Mouse (Mus musculus) embryonic facial prominence, embryonic 12.5 days (tissue): ENCODE data around the gene Rrp9. TPM values are rescaled to one million over a fixed set of nuclear protein-coding genes. Genes with fewer than 3 reads are reported as not detected.

ENCODE experiments used
- ATAC-seq: fragments of 200-750 bp; cut with Nextera tagmentation; 2 replicates; pipeline ENCODE4 v1.8.0; 2017; ENCODE audit not compliant: insufficient number of reproducible peaks, insufficient read depth, low FRiP score, low TSS enrichment
- H3K27ac ChIP-seq: fragments of 300-500 bp; sonication (generic); 2 replicates; pipeline ENCODE4 v1.5.1; 2016; ENCODE audit warnings: mild to moderate bottlenecking
- H3K27me3 ChIP-seq: fragments of 300-500 bp; sonication (generic); 2 replicates; pipeline ENCODE4 v1.6.1; 2016; ENCODE audit warnings: mild to moderate bottlenecking, moderate library complexity
- H3K36me3 ChIP-seq: fragments of 300-500 bp; sonication (generic); 2 replicates; pipeline ENCODE4 v1.6.1; 2016; ENCODE audit warnings: mild to moderate bottlenecking
- H3K4me1 ChIP-seq: fragments of 300-500 bp; sonication (generic); 2 replicates; pipeline ENCODE4 v1.6.1; 2016
- H3K4me2 ChIP-seq: fragments of 300-500 bp; sonication (generic); replicated peaks from 2 replicates; pipeline ENCODE4 v1.6.1; 2016; ENCODE audit warnings: mild to moderate bottlenecking, moderate library complexity
- H3K4me3 ChIP-seq: fragments of 300-500 bp; sonication (generic); 2 replicates; pipeline ENCODE4 v1.5.1; 2016; ENCODE audit warnings: mild to moderate bottlenecking
- H3K9ac ChIP-seq: fragments of 300-500 bp; sonication (generic); 2 replicates; pipeline ENCODE4 v1.6.1; 2016; ENCODE audit warnings: mild to moderate bottlenecking, moderate library complexity
- H3K9me3 ChIP-seq: fragments of 300-500 bp; sonication (generic); 2 replicates; pipeline ENCODE4 v1.6.1; 2016; ENCODE audit warnings: mild to moderate bottlenecking, moderate library complexity
- WGBS: fragments of 180-500 bp; shearing (Covaris S2); methylation state at CpG from one replicate; pipeline ENCODE4 v1.1.7; 2016; 5-methylcytosine and 5-hydroxymethylcytosine counted together
- polyA plus RNA-seq: library from polyadenylated mRNA; unstranded; fragments of >200 nt; fragmentation: Nextera tagmentation; extraction: Ambion mirVana; gene quantifications from 2 replicates; pipeline ENCODE4 v1.2.1, GENCODE M21; 2016

Rrp9 gene
- 52.8 and 57.9 TPM in 2 replicates for polyA plus RNA-seq

GRCm38 (mm10) chr9:106475663-106476001 is at the start of gene Rrp9:
Rrp9 (plus strand) TSS chr9:106475963.
- Histone ChIP-seq H3K27ac (peak within 1 kb of the TSS; percentile 70), H3K4me3 (peak within 1 kb of the TSS; percentile 83; the same call in 1 of the 2 replicates), H3K27me3 (no peaks in the 10 kb centered on the region), H3K9me3 (no peaks in the 10 kb centered on the region), H3K4me2 (peak within 1 kb of the TSS; percentile 27), H3K36me3 (peaks cover 4% of the 10 kb centered on the region; the same call in 1 of the 2 replicates), H3K4me1 (peaks cover 42% of the 10 kb centered on the region), H3K9ac (peak within 1 kb of the TSS; percentile 19)
- no peak for ATAC-seq
- WGBS: 87% methylated on average over 10 of the region's 10 CpGs

DNA sequence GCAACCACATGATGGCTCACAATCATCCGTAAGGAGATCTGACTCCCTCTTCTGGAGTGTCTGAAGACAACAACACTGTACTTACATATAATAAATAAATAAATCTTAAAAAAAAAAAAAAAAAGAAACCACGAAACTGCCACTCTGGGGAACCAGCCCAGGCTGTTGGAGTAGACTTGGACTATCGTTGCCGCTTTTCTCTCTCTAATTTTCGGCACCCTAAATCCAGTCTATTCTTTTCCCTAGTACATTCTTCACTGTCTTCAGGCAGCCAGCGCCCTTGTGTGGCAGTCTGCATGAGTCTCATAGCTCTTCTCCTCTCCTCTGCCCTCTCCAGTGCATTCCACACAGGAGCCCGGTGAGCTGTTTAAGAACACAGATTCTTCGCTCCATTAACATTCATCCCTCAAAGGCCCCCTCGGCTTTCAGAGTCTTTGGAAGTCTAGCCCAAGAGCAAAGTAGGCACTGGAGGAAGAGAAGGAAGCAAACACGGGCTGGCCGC is 47.0 kb upstream of the Rrp9 start:
- 20% methylated on average over 11 of the region's 11 CpGs for WGBS
- H3K27me3 ChIP-seq: no peaks in the 10 kb centered on the region
- H3K27ac ChIP-seq: peak overlapping the region; percentile 96
- peak overlapping the region; percentile 64 for H3K4me2 ChIP-seq
- peak overlapping the region; percentile 71 for H3K4me3 ChIP-seq
- ATAC-seq: peak; percentile 73
- peaks cover 30% of the 10 kb centered on the region for H3K36me3 ChIP-seq
- H3K9me3 ChIP-seq: no peaks in the 10 kb centered on the region
- peaks cover 7% of the 10 kb centered on the region for H3K4me1 ChIP-seq
- H3K9ac ChIP-seq: peak overlapping the region; percentile 44; the same call in 1 of the 2 replicates

DNA sequence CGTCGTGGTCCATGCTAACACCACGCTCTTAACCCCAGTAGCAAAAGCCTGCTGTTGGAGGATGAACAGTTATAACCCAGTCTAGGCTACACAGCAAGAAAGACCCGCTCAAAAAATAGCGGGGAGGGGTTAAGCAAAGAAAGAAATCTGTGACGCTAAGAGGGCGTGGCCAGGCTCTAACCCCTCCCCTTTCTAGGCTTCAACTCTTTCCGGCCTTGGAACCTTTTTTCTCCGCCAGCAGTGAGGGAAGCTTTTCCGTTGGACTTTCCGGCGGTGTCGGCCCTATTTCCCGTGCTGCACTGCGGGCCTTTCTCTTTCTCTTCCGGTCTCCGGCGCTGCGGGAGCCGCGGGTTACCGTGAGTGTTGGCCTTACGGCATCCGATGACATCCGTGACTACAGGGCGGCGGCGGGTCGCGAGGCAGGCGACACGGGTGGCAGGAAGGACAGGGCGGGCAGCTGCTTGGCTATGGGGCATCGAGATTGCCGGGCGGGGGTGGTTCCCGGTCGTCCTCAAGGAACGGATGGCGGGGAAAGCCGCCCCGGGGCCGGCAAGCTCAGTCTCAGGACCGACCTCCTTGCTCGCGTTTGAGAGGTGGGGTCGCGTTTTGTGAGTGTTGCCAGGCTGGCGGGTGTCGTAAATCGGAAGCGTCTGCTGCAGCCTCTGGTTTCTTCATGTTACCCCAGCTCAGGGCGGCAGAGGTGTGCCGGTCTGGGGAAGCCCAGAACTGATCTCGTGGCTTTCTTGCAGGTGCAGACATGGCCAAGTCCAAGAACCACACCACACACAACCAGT is 46.3 kb upstream of the Rrp9 start, which contains the start of gene Rpl29:
TSS of gene Rpl29 (plus strand) at position 234 of the 794 bp plus-strand sequence.
- WGBS: under 1% methylated on average over 55 of the region's 55 CpGs
- H3K4me3 ChIP-seq: peak within 1 kb of the TSS; percentile 71
- peak; percentile 90 for ATAC-seq
- H3K9ac ChIP-seq: peak within 1 kb of the TSS; percentile 90
- H3K27me3 ChIP-seq: no peaks in the 10 kb centered on the region
- H3K27ac ChIP-seq: peak within 1 kb of the TSS; percentile 96
- H3K9me3 ChIP-seq: no peaks in the 10 kb centered on the region
- H3K4me1 ChIP-seq: peaks cover 7% of the 10 kb centered on the region
- H3K36me3 ChIP-seq: peaks cover 36% of the 10 kb centered on the region
- peak within 1 kb of the TSS; percentile 64 for H3K4me2 ChIP-seq

GRCm38 (mm10) chr9:106430015-106430264 is 45.8 kb upstream of the Rrp9 start:
- Histone ChIP-seq H3K4me2 (peak overlapping the region; percentile 64), H3K9me3 (no peaks in the 10 kb centered on the region), H3K27me3 (no peaks in the 10 kb centered on the region), H3K4me3 (peak overlapping the region; percentile 71), H3K9ac (peak overlapping the region; percentile 90), H3K4me1 (peaks cover 7% of the 10 kb centered on the region), H3K36me3 (peaks cover 42% of the 10 kb centered on the region), H3K27ac (peak overlapping the region; percentile 96)
- WGBS: 2% methylated on average over 4 of the region's 4 CpGs
- ATAC-seq: no peak

DNA sequence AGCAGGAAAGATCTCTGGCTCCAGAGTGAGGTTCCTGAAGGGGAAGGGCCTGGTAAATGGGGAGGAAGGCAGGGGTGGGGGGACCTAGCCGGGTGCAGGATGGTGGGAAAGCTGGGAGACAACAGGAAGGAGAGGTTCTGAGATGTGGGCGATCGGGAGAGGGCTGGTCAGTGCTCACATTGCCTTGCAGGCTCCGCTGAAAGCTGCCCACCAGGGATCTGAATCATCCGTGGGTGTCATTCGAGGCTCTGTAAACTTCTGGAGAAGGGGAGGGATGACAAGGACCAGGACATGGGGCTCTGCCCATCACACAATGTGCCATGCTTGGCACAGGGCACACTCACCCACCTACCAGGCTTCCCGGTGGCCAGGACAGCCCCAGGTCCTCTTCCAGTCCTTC is 42.4 kb upstream of the Rrp9 start:
- H3K36me3 ChIP-seq: peaks cover 43% of the 10 kb centered on the region
- no peak for ATAC-seq
- no peak overlapping the region for H3K27ac ChIP-seq
- no peak overlapping the region for H3K4me3 ChIP-seq
- H3K4me2 ChIP-seq: no peak overlapping the region
- WGBS: 69% methylated on average over 7 of the region's 7 CpGs
- no peak overlapping the region; the same call in 1 of the 2 replicates for H3K9ac ChIP-seq
- no peaks in the 10 kb centered on the region for H3K9me3 ChIP-seq
- no peaks in the 10 kb centered on the region for H3K27me3 ChIP-seq
- peaks cover 23% of the 10 kb centered on the region for H3K4me1 ChIP-seq

- H3K27ac ChIP-seq: no peak overlapping the region
- WGBS: 78% methylated on average over 9 of the region's 9 CpGs
- peaks cover 38% of the 10 kb centered on the region for H3K36me3 ChIP-seq
- 0 out of 2 replicates have a peak overlapping the region, but pooled peaks have one; percentile 70 for H3K4me2 ChIP-seq
- H3K4me3 ChIP-seq: no peak overlapping the region
- no peak for ATAC-seq
- peaks cover 22% of the 10 kb centered on the region for H3K4me1 ChIP-seq
- H3K9ac ChIP-seq: 0 out of 2 replicates have a peak overlapping the region, but pooled peaks have one; percentile 5
- no peaks in the 10 kb centered on the region for H3K9me3 ChIP-seq
- no peaks in the 10 kb centered on the region for H3K27me3 ChIP-seq
Measured at GRCm38 (mm10) chr9:106436566-106436965, 39.2 kb upstream of the Rrp9 start.

DNA sequence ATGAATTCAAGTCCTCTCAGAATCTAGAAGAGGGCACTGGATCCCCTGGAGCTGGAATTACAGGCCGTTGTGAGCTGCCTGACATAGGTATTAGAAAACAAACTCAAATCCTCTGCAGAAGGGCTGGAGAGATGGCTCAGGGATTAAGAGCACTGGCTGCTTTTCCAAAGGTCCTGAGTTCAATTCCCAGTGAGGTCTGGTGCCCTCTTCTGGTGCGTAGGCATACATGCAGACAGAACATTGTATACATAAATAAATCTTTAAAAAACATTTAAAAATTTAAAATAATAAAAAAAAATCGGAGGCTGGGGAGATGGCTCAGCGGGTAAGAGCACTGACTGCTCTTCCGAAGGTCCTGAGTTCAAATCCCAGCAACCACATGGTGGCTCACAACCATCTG is 33.1 kb upstream of the Rrp9 start:
- Histone ChIP-seq H3K36me3 (0 out of 2 replicates have a peak, but pooled peaks cover 5% of the 10 kb centered on the region), H3K9me3 (no peaks in the 10 kb centered on the region), H3K4me2 (no peak overlapping the region), H3K4me1 (peaks cover 24% of the 10 kb centered on the region), H3K27ac (no peak overlapping the region), H3K4me3 (no peak overlapping the region), H3K27me3 (no peaks in the 10 kb centered on the region), H3K9ac (no peak overlapping the region)
- no peak for ATAC-seq
- 82% methylated on average over 5 of the region's 5 CpGs for WGBS

GRCm38 (mm10) chr9:106444836-106445235 is 30.9 kb upstream of the Rrp9 start:
- Histone ChIP-seq H3K27ac (no peak overlapping the region), H3K9me3 (no peaks in the 10 kb centered on the region), H3K27me3 (no peaks in the 10 kb centered on the region), H3K4me1 (peaks cover 33% of the 10 kb centered on the region), H3K9ac (no peak overlapping the region), H3K4me2 (no peak overlapping the region), H3K4me3 (no peak overlapping the region), H3K36me3 (0 out of 2 replicates have a peak, but pooled peaks cover 5% of the 10 kb centered on the region)
- no peak for ATAC-seq
- 66% methylated on average over 4 of the region's 4 CpGs for WGBS

GRCm38 (mm10) chr9:106447348-106447747 is 28.4 kb upstream of the Rrp9 start, which contains the start of the genes Abhd14b and Abhd14a:
Abhd14b (plus strand) TSS chr9:106447459.
Abhd14a (minus strand) TSS chr9:106447678.
- WGBS: under 1% methylated on average over 24 of the region's 24 CpGs
- ATAC-seq: peak; percentile 73

DNA sequence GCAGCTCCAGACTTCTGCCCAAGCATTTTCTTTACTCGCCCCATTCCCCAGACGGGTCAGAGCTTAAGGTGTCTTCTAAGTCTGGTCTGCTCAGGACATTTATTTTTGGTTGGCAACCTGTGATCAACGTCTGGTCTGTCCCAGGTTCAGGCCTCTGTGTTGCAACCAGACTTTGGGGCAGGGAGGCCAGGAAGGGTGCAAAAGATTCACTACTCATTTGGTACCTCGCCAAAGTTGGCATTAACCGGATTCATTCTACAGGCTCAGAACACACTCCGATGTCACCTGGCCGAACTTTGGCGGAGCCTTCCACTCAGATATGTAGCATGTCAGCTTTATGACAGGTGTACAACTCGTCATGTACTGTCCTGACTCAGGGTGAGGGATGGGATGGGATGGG is 27.8 kb upstream of the Rrp9 start:
- no peak for ATAC-seq
- H3K9me3 ChIP-seq: no peaks in the 10 kb centered on the region
- H3K4me1 ChIP-seq: peaks cover 64% of the 10 kb centered on the region
- H3K27ac ChIP-seq: peak overlapping the region; percentile 77
- 0 out of 2 replicates have a peak, but pooled peaks cover 3% of the 10 kb centered on the region for H3K36me3 ChIP-seq
- H3K27me3 ChIP-seq: no peaks in the 10 kb centered on the region
- 40% methylated on average over 9 of the region's 9 CpGs for WGBS
- H3K4me3 ChIP-seq: peak overlapping the region; percentile 46
- H3K4me2 ChIP-seq: peak overlapping the region; percentile 82
- peak overlapping the region; percentile 25; the same call in 1 of the 2 replicates for H3K9ac ChIP-seq

More at GRCm38 (mm10) chr9:106447348-106447747, 28.4 kb upstream of the Rrp9 start, which contains the start of the genes Abhd14b and Abhd14a:
- Histone ChIP-seq H3K36me3 (0 out of 2 replicates have a peak, but pooled peaks cover 3% of the 10 kb centered on the region), H3K9me3 (no peaks in the 10 kb centered on the region), H3K27ac (peak within 1 kb of the TSS; percentile 77), H3K4me3 (peak within 1 kb of the TSS; percentile 46), H3K4me2 (peak within 1 kb of the TSS; percentile 82), H3K9ac (peak within 1 kb of the TSS; percentile 64), H3K27me3 (no peaks in the 10 kb centered on the region), H3K4me1 (peaks cover 58% of the 10 kb centered on the region)

DNA sequence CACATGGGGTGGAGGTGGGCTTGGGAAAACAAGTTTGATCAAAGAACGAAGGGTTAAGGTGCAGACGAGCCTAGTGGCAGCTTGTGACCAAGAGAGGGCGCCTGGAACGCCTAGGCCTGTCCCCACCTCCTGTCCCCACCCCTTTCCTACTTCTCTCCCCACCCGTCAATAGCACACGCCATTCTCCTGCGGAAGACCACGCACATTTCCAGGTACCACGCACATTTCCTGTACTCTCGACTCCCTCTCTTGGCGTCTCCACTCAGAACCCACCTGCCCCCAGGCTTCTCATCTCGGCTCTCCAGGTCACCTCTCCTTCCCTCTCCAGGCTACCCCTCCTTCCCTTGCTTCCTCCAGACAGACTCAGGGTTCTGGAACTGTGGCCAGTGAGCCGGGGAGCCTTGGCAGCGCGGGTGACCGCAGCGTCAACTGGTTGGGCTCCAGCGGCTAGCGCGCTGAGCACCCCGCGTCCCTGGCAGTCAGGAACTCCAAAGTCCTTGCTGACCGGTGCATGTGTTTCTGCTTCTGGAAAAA is 27.2 kb upstream of the Rrp9 start:
- Histone ChIP-seq H3K9me3 (no peaks in the 10 kb centered on the region), H3K4me2 (peak overlapping the region; percentile 82), H3K4me3 (peak overlapping the region; percentile 46), H3K9ac (peak overlapping the region; percentile 64), H3K36me3 (0 out of 2 replicates have a peak, but pooled peaks cover 3% of the 10 kb centered on the region), H3K27me3 (no peaks in the 10 kb centered on the region), H3K27ac (peak overlapping the region; percentile 77), H3K4me1 (peaks cover 68% of the 10 kb centered on the region)
- 2% methylated on average over 23 of the region's 23 CpGs for WGBS
- ATAC-seq: no peak
